Mouse (Mus musculus): ENCODE results near the gene Syne1. TPM values are rescaled to one million over a fixed set of nuclear protein-coding genes. Genes with fewer than 3 reads are reported as not detected.

Gene Syne1
- polyA plus RNA-seq, 1 experiment, result 67.1 TPM

DNA sequence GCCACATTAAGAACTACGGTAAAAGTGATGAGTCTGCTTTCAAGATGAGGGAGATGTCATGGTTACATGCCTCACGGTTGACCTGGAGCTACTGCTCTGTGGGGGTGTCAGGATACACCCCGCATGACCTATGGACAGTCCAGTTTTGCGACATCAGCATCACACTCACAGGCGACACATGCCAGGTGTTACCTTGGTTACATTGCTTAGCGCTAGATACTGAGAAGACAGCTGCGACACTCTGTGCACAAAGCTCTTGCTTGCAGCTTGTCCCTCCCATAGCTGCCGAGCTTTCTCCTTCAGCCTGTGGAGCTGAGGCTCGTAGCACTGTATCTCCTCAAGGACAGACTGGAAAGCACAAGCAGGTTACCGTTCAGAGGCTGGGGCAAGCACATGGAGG lies 286.9 kb downstream of the Syne1 start:
- no peak overlapping the region for H3K4me3 ChIP-seq (replicated peaks; ENCODE audit: control insufficient read depth, low read depth, low read length)
- H3K27ac ChIP-seq (ENCODE audit: control insufficient read depth, insufficient read depth, low read depth, low read length, poor library complexity), result no peak overlapping the region
- no peaks in the 10 kb centered on the region for H3K4me1 ChIP-seq (ENCODE audit: control insufficient read depth, insufficient read depth, low read length)
- 85% methylated on average over 10 of the region's 10 CpGs for WGBS
- no peak for TF ChIP-seq POLR2A (IDR thresholded peaks at IDR 0.05; ENCODE audit: borderline replicate concordance, control insufficient read depth, low read depth, low read length)
- no peak for TF ChIP-seq CTCF (IDR thresholded peaks at IDR 0.05; ENCODE audit: control insufficient read depth, insufficient read depth, low read length)

GRCm38 (mm10) chr10:5262636-5263035 lies 288.6 kb downstream of the Syne1 start:
- Histone ChIP-seq H3K4me3 (replicated peaks; ENCODE audit: control insufficient read depth, low read depth, low read length) (no peak overlapping the region), H3K4me1 (ENCODE audit: control insufficient read depth, insufficient read depth, low read length) (no peaks in the 10 kb centered on the region), H3K27ac (ENCODE audit: control insufficient read depth, insufficient read depth, low read depth, low read length, poor library complexity) (no peak overlapping the region)
- WGBS, result 85% methylated on average over 8 of the region's 8 CpGs
- TF ChIP-seq POLR2A (IDR thresholded peaks at IDR 0.05; ENCODE audit: borderline replicate concordance, control insufficient read depth, low read depth, low read length), result no peak
- no peak for TF ChIP-seq CTCF (IDR thresholded peaks at IDR 0.05; ENCODE audit: control insufficient read depth, insufficient read depth, low read length)

DNA sequence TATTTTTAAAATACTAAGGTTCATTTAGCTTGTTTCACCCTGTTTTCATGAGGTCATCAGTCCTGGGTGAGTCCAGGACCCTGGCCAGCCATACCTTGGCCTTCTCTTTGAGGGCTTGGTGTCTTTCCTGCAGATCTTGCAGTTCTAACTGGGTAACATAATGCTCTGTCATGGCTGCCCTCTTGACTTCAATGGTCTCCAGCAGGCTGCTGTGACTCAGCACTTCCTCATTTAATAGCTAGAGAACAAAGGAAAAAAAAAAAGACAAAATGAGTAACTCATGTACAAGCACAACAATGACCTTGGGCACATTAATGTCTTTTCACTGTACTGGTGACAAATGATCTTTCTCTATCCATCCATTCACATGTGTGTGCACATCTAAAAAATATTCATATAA lies 294.6 kb downstream of the Syne1 start:
- H3K27ac ChIP-seq (ENCODE audit: control insufficient read depth, insufficient read depth, low read depth, low read length, poor library complexity), result no peak overlapping the region
- no peaks in the 10 kb centered on the region for H3K4me1 ChIP-seq (ENCODE audit: control insufficient read depth, insufficient read depth, low read length)
- no peak overlapping the region for H3K4me3 ChIP-seq (replicated peaks; ENCODE audit: control insufficient read depth, low read depth, low read length)
- no peak for TF ChIP-seq CTCF (IDR thresholded peaks at IDR 0.05; ENCODE audit: control insufficient read depth, insufficient read depth, low read length)
- no peak for TF ChIP-seq POLR2A (IDR thresholded peaks at IDR 0.05; ENCODE audit: borderline replicate concordance, control insufficient read depth, low read depth, low read length)

DNA sequence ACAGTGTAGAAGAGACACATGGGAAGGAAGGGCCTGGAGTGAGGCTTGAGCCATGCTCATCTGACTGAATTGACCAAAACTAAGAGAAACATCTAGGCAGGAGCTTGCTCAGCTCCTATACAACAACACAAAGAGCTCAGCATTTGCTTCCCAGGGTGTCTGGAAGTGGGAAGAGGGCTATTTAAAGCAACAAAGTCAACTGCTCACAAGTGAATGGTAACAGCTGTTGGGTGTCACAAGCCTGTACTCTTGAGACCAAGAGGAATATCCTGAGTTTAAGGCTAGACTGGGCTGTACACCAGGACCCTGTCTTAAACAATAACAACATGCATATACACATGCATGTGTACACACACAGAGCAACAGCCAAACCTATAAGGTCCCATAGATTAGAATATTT lies 297.5 kb downstream of the Syne1 start:
- Histone ChIP-seq H3K4me1 (ENCODE audit: control insufficient read depth, insufficient read depth, low read length) (no peaks in the 10 kb centered on the region), H3K4me3 (replicated peaks; ENCODE audit: control insufficient read depth, low read depth, low read length) (no peak overlapping the region), H3K27ac (ENCODE audit: control insufficient read depth, insufficient read depth, low read depth, low read length, poor library complexity) (no peak overlapping the region)
- no peak for TF ChIP-seq POLR2A (IDR thresholded peaks at IDR 0.05; ENCODE audit: borderline replicate concordance, control insufficient read depth, low read depth, low read length)

DNA sequence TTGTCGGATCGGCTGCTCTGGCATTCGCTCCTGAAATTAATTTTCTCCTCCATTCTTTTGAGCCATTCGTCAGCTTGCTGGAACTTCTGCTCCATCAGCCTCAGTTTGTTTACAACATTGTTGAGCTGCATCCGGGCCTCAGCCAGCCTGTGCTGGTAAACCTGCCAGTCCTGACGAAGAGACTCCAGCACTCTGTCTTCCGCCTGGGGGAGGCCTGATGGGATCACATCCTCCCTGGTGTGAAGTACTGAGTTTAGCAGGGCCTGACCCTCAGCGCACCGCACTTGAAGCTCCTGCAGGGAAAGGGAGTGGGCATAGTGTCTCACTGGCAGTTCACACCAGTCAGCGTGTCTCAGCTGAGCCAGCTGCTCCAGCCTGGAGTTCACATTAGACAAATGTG lies 300.6 kb downstream of the Syne1 start:
- no peak overlapping the region for H3K27ac ChIP-seq (ENCODE audit: control insufficient read depth, insufficient read depth, low read depth, low read length, poor library complexity)
- WGBS, result 84% methylated on average over 10 of the region's 10 CpGs
- TF ChIP-seq POLR2A (IDR thresholded peaks at IDR 0.05; ENCODE audit: borderline replicate concordance, control insufficient read depth, low read depth, low read length), result no peak
- no peak for TF ChIP-seq CTCF (IDR thresholded peaks at IDR 0.05; ENCODE audit: control insufficient read depth, insufficient read depth, low read length)
- no peaks in the 10 kb centered on the region for H3K4me1 ChIP-seq (ENCODE audit: control insufficient read depth, insufficient read depth, low read length)
- no peak overlapping the region for H3K4me3 ChIP-seq (replicated peaks; ENCODE audit: control insufficient read depth, low read depth, low read length)

DNA sequence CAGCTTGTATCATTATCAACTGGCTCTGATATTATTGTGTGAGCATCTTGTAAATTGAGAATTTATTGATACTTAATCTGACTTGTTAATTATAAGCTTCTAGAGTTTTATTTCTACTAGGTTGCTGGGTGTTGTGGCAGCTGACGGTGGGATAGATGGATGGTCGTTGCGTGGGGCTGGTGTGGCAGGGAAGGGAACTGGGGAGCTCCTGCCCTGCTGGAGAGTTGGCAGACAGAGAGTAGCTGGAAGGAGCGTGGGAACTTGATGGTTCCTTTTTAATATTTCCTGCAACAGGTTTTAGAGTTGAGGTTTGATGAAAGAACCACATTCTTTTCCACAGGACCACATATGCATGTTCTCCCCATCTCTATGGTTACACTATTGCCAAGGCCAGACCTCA lies 311.6 kb downstream of the Syne1 start:
- no peak overlapping the region for H3K4me3 ChIP-seq (replicated peaks; ENCODE audit: control insufficient read depth, low read depth, low read length)
- 73% methylated on average over 4 of the region's 4 CpGs for WGBS
- TF ChIP-seq CTCF (IDR thresholded peaks at IDR 0.05; ENCODE audit: control insufficient read depth, insufficient read depth, low read length) (no peak), POLR2A (IDR thresholded peaks at IDR 0.05; ENCODE audit: borderline replicate concordance, control insufficient read depth, low read depth, low read length) (no peak)
- H3K4me1 ChIP-seq (ENCODE audit: control insufficient read depth, insufficient read depth, low read length), result no peaks in the 10 kb centered on the region
- no peak overlapping the region for H3K27ac ChIP-seq (ENCODE audit: control insufficient read depth, insufficient read depth, low read depth, low read length, poor library complexity)

DNA sequence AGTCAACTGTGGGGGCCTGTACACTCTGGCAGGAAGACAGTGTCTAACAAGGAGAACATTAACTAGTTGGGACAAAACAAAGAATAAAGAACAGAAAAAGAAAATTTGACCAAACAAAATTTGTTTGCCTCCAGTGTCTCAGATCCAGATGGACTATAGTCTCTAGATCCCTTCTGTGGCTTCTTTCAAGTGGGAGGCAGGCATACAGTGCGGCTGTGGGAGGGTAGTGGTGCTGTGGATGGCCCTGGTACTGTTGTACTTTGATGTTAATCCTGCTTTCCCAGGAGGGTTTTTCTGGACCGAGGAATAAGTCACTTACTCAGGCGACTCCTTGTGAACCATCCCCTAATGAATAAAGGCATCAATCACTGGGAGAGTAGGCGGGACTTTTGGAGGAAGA lies 314.4 kb downstream of the Syne1 start:
- TF ChIP-seq POLR2A (IDR thresholded peaks at IDR 0.05; ENCODE audit: borderline replicate concordance, control insufficient read depth, low read depth, low read length) (no peak), CTCF (IDR thresholded peaks at IDR 0.05; ENCODE audit: control insufficient read depth, insufficient read depth, low read length) (no peak)
- 71% methylated on average over 4 of the region's 4 CpGs for WGBS
- no peak overlapping the region for H3K27ac ChIP-seq (ENCODE audit: control insufficient read depth, insufficient read depth, low read depth, low read length, poor library complexity)
- H3K4me3 ChIP-seq (replicated peaks; ENCODE audit: control insufficient read depth, low read depth, low read length), result no peak overlapping the region
- no peaks in the 10 kb centered on the region for H3K4me1 ChIP-seq (ENCODE audit: control insufficient read depth, insufficient read depth, low read length)

GRCm38 (mm10) chr10:5236171-5236570 lies 315.1 kb downstream of the Syne1 start:
- Histone ChIP-seq H3K4me3 (replicated peaks; ENCODE audit: control insufficient read depth, low read depth, low read length) (no peak overlapping the region), H3K27ac (ENCODE audit: control insufficient read depth, insufficient read depth, low read depth, low read length, poor library complexity) (no peak overlapping the region), H3K4me1 (ENCODE audit: control insufficient read depth, insufficient read depth, low read length) (no peaks in the 10 kb centered on the region)
- WGBS, result 86% methylated on average over 3 of the region's 3 CpGs
- no peak for TF ChIP-seq POLR2A (IDR thresholded peaks at IDR 0.05; ENCODE audit: borderline replicate concordance, control insufficient read depth, low read depth, low read length)
- no peak for TF ChIP-seq CTCF (IDR thresholded peaks at IDR 0.05; ENCODE audit: control insufficient read depth, insufficient read depth, low read length)

GRCm38 (mm10) chr10:5234721-5235501 lies 316.4 kb downstream of the Syne1 start:
- H3K27ac ChIP-seq (ENCODE audit: control insufficient read depth, insufficient read depth, low read depth, low read length, poor library complexity), result no peak overlapping the region
- TF ChIP-seq POLR2A (IDR thresholded peaks at IDR 0.05; ENCODE audit: borderline replicate concordance, control insufficient read depth, low read depth, low read length), result no peak
- no peak for TF ChIP-seq CTCF (IDR thresholded peaks at IDR 0.05; ENCODE audit: control insufficient read depth, insufficient read depth, low read length)
- WGBS, result 78% methylated on average over 9 of the region's 9 CpGs

More at GRCm38 (mm10) chr10:5234721-5235501, 316.4 kb downstream of the Syne1 start:
- Histone ChIP-seq H3K4me3 (replicated peaks; ENCODE audit: control insufficient read depth, low read depth, low read length) (no peak overlapping the region), H3K4me1 (ENCODE audit: control insufficient read depth, insufficient read depth, low read length) (no peaks in the 10 kb centered on the region)

All from bone marrow, adult 2 months (tissue).